Mouse (Mus musculus): Measurements from ENCODE around the gene Sp9.

The Sp9 gene

DNA sequence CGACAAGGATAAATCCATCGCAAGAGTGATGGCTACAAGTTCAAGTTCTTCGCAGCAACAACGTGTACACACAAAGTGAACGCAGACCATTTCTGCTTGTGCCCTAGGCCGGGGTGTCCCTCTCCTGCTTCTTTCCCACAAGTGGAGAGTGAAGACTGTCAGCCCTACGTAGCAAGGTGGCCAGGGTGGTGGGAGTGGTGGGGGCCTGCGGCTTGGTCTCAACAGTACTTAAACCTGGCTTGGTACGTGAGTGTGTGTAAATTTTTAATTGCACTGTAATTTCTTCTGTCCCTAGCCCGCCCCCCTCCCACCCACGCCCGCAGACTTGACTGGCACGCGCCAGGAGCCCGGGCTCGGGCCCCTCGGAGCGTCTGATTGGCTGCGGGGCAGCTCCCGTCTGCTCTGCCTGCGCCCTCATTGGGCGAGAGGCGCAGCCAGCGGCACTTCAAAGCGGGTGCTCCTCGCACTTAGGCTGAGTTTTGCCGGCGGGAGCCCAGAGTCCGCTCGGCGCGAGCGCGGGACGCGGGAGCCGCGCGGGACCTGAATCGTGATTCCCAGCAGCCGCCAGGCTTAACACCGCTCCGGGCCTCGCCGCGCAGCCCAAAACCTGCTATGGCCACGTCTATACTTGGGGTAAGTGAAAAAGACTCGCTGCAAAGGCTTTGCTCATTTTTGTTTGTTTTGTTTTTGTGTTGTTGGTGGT, at the start of gene Sp9:
Gene Sp9, plus strand, starts transcription at position 467 of the 703 bp plus-strand sequence.
- DNase-seq, result peak; percentile 75 to 85

DNA sequence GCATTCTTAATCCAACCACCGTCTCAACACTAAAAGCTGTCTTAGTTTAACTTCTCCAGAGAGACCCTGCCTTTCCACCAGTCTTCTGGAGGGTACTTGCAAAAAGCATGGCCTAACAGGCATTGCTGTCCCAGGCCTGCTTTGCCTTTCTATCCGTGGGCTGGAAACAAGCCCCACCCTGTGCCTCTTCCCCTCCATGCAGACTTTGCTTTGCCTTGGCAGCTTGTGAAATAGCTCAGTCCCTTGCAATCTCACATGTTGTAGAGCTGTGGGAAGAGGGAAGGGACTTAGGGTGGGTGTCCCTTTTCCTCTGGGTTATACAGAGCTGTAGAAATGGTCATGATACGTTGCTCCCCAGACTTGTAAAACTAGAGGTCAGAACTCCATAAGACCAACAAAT, 40.6 kb upstream of the Sp9 start:
- DNase-seq, result no peak

DNA sequence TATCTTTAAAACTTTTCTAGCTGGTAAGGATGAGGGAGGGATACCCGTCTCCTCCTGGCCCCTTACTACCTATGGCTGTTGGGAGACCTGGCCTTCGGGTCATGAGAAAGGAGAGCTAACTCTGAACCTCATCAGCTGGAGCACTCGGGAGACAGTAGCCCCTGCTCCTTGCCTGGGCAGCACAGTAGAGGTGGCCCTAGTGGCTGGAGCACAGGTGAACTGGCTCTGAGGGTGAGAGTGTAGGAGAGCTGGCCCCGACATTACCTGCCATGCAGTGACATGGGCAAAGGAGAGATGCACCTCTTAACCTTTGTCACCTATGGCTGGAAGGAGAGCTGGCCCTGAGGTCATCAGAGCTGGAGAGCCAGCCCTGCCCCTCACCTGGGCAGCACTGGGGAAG, 30.4 kb upstream of the Sp9 start:
- DNase-seq, result no peak

DNA sequence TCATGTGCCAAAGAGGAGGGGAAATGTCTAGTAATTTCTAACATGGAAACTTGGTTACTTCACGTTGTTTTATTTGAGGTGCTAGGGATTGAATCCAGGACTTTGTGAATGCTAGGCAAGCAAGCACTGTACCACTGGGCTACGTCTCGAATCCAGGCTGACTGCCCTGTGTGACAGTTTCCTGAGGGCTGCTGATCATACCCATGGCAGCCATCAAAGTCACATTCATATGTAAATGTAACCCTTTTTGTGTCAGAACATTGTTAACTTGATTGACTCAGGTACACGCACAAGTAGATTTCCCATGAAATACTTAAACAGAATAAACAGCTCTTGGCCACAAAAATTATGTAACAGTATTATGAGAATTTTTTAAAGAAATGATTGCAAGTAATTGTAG, 23.0 kb upstream of the Sp9 start:
- no peak for DNase-seq

DNA sequence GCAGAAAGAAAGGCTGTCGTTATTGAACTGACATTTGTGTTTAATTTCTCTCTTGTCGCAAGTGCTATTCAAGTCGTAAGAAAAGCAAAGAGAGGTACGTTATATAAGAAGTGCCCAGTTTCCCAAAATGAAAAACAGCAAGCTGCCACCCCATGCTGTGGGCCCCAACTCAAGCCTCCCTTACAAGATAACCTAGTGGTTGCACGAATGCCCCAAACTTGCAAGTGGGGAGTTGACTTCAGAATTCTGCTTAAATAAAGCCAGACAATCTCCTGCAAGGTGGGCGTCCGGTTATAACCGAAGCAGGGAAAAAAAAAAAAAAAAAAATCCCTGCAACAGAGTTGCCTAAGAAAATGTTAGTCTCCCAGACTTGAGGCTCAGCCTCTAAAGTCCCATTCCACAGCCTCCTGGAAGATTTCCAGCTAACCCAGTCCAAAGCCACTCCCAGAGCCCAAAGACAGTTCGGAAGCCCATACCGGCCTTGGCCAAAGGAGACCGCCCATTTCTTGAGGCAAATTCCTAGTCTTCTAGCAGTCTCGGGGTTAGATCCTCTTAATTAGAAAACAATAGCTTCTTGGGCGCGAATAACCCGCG, 8.5 kb upstream of the Sp9 start:
- DNase-seq, result no peak

DNA sequence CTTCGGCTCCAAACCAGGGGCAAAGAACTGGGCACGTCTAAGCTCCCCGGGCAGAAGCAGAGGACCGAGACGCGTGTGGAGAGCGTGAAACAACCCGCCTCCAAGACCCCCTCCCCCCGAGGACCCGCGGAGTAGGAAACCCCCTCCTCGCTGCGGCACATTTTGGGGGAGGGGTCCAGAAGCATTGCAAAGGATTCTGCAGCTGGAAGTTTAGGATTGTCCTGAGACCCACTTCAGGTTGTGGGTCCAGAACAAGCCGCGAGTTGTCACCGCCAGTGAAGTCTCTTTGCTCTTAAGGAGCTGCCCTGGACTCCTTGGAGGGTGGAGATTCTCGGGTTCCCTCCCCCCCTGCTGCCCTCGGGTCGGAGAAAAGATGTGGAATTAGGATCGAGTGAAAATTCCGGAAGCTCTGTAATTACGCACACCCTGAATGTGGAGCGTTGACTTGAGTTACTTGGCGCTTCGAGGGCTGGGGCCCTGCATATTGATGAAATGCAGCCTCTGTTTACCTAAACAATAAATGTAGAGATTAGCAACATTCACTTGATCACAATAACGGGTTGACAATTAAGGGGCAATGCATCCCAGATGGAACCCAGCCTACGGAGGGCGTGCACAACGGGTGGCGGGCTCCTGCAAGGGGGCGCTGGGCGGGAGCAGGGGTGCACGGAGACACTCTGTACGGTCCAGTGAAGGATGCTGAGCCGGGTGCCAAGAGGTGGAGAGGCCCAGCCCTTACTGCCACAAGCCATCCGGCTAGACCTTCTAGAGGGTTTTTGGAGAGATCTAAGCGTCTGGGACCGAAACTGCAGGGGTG, 7.7 kb upstream of the Sp9 start:
- no peak for DNase-seq

DNA sequence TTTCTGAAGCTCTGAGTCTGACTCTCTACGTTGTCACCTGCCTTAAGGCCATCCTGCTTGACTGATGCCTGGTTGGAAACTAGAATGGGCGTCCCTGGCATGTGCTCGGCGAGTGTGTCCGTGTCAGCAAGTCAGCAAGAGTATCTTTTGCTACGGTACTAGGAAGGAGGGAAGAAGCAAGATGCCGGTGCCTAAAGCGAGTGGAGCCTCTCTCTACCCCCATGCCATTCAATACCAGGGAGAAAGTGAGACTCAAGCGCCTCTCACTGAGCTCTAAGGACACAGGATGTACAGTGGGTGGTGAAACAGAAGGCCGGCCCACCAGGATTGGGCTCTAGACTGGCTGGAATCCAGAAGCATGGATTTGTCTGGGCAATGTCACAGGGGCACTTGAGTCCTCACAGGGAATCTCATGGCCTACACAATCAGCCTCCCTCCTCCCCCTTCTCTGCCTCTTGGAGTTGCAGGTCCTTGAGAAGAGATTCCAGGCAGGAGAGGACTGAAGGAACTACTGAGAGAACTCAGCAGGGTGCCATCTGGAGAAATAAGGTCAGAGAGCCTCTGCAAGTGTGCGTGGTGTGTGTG, 7.0 kb upstream of the Sp9 start:
- DNase-seq, result no peak

DNA sequence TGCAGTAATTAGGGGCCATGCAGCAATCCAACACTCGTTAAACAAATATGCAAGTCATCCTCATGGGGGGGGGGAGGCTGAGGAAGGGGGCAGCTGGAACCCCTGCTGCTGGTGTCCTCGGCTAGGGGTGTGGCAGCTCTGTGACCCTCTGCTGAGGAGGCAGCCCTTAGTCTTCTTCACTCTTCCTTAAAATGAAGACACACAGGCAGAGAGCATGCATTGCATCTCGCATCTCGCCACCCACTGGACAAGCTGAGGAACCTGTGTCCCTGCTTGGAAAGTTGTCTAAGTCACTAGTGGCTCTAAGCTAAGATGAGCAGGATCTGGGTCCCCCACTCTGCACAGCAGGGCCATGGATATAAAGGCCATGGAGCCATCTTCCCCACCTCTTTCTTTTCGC, 5.7 kb upstream of the Sp9 start:
- DNase-seq, result no peak

DNA sequence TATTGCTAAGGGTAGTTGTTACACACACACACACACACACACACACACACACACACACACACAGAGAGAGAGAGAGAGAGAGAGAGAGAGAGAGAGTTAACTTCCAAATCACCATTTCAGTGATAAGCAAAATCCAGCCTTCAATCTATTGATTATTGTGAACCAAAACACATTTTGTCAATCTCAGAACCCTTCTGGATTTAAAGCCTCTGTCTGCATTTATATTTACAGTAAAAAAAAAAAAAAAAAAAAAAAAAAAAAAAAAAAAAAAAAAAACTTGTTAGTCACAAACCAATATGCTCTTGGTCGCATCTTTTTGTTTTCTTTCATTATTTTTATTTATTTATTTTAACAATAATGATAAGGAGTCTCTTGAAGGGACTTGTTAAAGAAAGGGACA, 5.1 kb upstream of the Sp9 start:
- DNase-seq, result no peak

DNA sequence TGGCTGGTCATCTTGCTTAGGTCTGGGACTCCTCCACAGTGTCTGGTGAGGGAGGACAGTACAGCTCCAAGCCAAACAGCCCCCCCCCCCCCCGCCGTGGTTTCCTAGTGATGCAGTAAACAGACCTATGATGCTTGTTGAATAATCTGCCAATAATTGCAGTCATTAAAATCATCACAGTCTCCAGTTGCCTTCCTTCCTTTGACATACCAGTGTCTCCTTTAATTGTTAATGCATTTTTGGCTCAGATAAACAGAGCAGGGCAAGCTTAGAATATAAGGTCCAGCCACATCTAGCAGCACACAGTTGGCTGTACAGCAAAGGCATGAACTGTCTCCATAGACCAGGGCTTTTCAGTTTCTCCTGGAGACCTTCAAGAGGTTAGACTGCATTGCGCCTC, 4.5 kb upstream of the Sp9 start:
- no peak for DNase-seq

DNA sequence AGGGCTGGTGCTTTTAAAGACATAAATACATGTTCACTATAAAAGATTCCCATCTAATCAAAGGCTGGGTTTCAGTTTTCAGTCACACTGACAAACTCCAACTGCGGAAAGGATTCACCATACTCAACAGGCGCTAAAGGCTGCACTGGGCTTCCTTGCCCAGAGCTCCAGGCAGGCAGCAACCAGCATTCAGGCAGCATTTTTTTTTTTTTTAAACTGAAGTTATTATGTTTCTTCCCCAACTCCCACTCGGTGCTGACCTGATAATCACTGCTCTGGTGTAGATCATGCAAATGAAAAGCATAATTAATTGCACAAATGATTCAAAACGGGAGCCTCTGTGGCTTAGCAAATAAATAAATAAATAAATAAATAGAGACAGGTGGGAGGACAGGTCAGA, 3.9 kb upstream of the Sp9 start:
- DNase-seq, result no peak

DNA sequence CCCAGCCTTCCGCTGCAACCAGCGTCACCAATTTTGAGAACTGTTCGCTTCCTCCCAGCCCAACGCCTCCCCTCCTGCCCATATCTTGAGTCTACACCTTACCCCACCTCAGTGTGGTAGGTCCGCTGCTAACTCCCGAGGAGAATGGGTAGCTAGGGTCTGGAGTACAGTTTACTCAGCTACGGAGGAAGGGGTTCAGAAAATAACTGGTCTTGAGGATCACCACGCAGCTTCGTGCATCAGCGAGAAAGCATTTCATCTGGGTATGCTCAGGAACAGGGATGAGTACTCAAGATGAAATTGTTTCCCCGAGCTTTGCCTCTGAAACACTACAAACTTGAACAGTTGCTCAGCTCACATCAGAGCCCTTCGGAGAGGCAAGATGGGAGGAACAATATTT, 3.4 kb upstream of the Sp9 start:
- DNase-seq, result no peak

DNA sequence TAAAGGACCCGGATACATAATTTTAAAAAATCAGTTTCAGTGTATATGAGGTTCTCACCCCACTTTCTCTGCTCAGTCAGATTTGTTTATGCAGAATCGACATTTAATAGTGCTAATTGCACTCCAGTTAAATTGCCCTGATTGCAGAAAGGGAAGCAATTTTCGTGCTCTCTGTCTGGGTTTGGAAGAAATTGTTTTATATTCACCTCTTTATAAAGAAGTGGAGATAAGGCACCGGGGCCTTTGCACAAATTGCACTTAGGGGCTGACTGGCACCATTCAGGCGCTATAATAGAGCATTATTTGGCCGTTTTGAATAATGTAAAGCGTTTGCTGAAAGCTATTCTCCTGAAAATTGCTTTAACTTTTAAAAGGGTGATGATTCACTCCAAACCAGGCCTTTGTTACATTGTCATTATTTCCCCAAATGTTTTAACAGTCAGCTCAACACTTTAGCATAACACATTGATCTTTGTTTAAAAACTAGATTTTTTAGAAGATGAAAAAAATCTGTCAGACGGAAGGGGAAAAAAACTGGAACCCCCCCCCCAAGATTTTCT, 2.8 kb upstream of the Sp9 start:
- no peak for DNase-seq

DNA sequence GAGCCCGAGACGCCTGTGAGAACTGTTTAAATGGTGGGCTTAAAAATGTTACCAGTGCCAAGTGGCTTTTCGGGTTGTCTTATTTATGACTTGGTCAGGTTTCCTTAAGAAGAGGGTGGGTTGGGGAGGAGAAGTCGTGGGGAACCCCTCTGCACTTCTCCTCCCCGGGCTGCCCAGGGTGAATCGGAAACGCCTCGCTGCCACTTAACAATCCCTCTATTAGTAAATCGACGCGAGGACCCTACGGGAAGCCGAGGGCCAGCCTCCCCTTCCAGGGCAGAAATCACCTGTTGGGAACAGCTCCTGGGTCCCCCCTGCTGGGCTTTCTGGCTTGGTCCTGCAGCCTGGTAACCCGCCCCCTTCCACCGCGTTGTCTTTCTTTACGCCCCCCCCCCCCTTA, 2.1 kb upstream of the Sp9 start:
- peak in 1 of 2 experiments; percentile 10 for DNase-seq

DNA sequence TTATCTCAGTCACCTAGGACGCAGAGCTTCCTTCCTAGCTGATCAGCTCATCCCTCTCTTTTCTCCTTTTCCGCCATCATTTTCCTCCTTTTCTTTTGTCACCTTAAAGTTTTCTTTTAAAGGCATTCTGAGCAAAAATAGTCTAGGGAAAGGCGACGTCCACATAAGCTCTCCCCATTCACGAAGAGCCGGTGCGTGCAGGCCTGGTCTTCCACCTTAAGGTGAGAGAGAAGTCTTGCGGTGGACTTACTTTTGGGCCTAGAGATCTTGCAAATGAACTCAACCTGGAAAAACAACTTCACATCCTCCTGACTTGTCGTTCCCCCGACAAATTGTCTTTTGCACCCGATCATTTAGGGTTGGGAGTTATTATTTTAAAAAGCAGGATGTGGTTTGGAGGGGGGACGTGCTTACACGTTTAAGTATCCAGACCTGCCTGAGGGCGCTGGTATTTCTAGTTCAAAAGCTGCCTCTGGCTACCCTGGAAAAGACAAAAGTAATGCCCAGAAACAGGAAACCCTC, 1.6 kb upstream of the Sp9 start:
- no peak for DNase-seq

DNA sequence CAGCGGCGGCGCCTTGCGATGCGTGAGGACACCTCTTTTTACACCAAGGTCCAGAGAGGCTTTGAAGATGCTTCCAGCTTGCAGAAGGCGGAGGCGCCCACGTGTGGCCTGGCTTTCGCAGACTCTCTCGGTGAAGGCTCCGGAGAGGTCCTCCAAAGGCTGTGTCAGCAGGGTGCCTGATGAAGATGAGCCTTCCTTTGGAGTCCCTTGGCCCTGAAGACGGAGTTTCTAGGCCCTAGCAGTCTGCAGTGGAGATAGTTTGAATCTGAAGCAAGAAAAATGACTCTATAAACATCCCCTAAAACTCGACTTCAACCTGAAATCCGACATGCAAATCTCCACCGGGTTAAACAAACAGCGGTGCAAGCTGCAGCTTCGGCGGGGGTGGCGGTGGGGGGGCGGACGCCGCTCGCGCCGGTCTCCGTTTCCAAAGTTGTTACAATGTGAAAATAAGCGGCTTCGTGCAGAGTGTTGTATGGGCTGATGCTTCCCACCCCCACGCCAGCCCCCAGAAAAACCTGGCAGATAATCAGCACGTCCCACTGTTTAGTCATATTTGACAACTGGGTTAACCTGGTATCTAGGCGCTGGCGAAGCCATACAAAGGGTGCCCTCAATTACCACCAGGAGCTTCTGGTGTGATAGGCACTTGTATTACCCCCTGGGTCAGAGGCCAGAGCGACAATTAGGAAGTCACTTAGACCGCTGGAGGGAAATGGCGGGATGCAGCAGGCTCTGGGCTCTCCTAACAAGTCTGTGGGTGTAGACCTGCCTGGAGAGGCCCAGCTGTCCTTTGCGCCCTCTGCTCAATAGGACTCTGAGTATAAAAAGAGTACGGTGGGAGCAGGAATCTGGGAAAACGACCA, 899 bp upstream of the Sp9 start:
- DNase-seq, result peak in 1 of 2 experiments; percentile 22

DNA sequence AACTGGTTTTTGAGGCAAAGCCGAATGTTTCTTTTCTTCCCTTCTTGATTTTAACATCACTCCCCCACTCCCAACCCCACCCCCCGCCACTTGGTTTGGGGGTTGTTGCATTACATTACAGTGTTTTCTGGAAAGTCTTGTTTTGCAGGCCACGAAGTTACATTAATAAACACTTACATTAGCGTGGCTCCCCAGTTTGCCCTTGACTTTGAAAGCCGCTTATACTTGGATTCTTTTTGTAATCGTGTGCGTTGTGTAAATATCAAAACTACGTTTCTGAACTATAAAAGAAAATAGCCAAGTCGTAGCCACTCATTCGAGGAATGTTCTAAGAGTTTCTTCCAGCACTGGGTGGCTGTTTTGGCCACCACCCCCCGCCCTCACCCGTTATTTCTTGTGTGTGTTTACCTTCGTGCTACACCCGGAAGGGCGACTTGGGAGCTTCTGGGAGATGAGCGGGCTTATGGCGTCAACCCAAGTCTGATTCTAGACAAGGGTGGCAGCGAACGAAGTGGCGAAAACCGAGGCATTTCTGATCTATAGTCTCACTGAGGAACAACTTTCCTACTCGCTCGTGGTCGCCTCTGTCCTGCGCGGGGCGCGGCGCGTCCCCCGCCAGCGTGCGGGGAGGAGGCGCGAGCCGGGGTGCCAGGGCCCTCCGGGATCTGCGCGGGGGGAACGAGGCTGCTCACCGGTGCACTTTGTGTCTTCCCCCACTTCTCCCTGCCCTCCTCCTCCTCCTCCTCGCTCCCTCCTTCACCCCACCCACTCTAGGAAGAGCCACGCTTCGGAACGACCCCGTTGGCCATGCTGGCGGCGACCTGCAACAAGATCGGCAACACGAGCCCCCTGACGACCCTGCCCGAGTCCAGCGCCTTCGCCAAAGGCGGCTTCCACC, 875 bp downstream of the Sp9 start:
- DNase-seq, result peak; percentile 17 to 27

DNA sequence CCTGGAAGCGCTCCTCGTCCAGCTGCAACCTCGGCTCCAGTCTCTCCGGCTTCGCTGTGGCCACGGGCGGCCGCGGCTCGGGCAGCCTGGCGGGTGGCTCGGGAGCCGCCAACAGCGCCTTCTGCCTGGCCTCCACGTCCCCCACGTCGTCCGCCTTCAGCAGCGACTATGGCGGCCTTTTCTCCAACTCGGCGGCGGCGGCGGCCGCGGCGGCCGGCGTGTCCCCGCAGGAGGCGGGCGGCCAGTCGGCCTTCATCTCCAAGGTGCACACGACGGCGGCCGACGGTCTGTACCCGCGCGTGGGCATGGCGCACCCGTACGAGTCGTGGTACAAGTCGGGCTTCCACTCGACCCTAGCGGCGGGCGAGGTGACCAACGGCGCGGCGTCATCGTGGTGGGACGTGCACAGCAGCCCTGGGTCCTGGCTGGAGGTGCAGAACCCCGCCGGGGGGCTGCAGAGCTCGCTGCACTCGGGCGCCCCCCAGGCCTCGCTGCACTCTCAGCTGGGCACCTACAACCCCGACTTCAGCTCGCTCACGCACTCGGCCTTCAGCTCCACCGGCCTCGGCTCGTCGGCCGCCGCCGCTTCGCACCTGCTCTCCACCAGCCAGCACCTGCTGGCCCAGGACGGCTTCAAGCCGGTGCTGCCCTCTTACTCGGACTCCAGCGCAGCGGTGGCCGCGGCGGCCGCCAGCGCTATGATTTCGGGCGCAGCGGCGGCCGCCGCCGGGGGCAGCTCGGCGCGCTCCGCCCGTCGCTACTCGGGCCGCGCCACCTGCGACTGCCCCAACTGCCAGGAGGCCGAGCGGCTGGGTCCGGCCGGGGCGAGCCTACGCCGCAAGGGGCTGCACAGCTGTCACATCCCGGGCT, 1.8 kb downstream of the Sp9 start:
- peak; percentile 54 to 58 for DNase-seq

DNA sequence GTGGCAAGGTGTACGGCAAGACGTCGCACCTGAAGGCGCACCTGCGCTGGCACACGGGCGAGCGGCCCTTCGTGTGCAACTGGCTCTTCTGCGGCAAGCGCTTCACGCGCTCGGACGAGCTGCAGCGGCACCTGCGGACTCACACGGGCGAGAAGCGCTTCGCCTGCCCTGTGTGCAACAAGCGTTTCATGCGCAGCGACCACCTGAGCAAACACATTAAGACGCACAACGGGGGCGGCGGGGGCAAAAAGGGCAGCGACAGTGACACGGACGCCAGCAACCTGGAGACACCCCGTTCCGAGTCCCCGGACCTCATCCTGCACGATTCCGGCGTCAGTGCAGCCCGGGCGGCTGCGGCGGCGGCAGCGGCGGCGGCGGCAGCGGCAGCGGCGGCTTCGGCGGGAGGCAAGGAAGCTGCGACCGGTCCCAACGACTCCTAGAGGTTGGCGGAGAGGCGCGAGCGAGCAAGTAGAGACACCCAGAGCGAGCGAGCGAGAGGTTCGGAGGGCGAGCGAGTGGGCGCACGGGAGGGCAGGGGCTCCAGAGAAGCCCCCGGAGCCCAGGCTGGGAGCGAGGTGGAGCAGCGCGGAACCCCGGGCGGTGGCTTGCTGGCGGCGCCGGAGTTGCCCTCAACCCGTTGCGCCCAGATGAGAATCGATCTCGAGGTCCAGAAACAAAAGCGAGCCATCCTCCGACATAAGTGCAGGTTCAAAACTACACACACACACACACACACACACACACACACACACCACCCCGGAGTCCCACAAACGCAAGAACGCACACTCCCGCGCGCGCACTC, 2.6 kb downstream of the Sp9 start:
- peak; percentile 44 to 51 for DNase-seq
